In the genomic region with DNA sequence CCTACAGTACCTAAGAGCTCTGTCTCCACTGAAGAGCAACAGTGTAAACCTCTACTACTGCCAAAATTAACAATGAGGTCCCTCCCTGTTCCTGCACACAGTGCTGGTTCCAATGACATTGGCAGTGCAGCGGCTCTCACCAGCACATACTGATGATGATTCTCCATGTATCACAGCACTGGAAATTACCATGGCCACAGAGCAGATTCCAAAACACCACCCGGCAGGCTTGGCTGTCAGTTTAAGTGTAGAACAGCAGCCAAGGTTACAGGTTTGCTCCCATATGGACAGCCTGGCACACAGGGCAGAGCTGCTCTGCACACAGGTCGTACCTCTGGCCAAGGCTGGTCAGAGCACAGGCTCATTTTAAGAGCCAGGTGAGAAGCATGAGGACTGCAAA, we compare ENCODE assay signal across 16 mouse cellular contexts. TPM values are rescaled to one million over a fixed set of nuclear protein-coding genes. Genes with fewer than 3 reads are reported as not detected.
DNase-seq lines count a peak whose midpoint lies in the region; ATAC-seq and TF ChIP-seq lines count a peak whose summit lies in the region.
"Had no signal": no experiment of that assay in that cellular context is flagged by ENCODE, and none has a peak within 500 bp of the region (broad histone marks: within the 10 kb centered on the region; RNA-seq: fewer than 3 reads in every experiment).

No protein-coding gene starts in this region.

- H3K9me3 ChIP-seq in forebrain, embryonic 12.5 days, result no peaks in the 10 kb centered on the region
- H3K9me3 ChIP-seq: limb, embryonic 10.5 days; midbrain, embryonic 15.5 days; stomach, embryonic 15.5 days had no signal

- 14% methylated on average over 3 of the region's 3 CpGs for WGBS in cerebellum, adult 2 months
- WGBS in forebrain, embryonic 12.5 days, result 95% methylated on average over 3 of the region's 3 CpGs

- no peak overlapping the region for H3K4me2 ChIP-seq in forebrain, embryonic 12.5 days
- H3K4me2 ChIP-seq: liver, embryonic 11.5 days; midbrain, embryonic 15.5 days; stomach, embryonic 15.5 days had no signal

- no peak for ATAC-seq in forebrain, embryonic 12.5 days (ENCODE audit: low FRiP score)
- ATAC-seq: forebrain, embryonic 14.5 days; midbrain, embryonic 15.5 days had no signal

- H3K4me3 ChIP-seq in cerebellum, adult 2 months (replicated peaks; ENCODE audit: insufficient read depth, low read depth, low read length), result no peak overlapping the region
- H3K4me3 ChIP-seq in forebrain, embryonic 12.5 days (replicated peaks), result no peak overlapping the region
- H3K4me3 ChIP-seq: left cerebral cortex, adult 2 months; limb, embryonic 10.5 days; midbrain, embryonic 15.5 days; stomach, embryonic 15.5 days had no signal

- peaks cover 84% of the 10 kb centered on the region for H3K36me3 ChIP-seq in forebrain, embryonic 12.5 days (replicated peaks)
- H3K36me3 ChIP-seq: midbrain, embryonic 15.5 days had no signal

- no peak for TF ChIP-seq CTCF in cerebellum, adult 2 months (IDR thresholded peaks at IDR 0.05; ENCODE audit: borderline replicate concordance, insufficient read depth, low read depth, low read length)

- H3K9ac ChIP-seq in forebrain, embryonic 12.5 days, result no peak overlapping the region
- H3K9ac ChIP-seq: midbrain, embryonic 15.5 days; stomach, embryonic 15.5 days had no signal

- no peak for TF ChIP-seq POLR2A in cerebellum, adult 2 months (IDR thresholded peaks at IDR 0.05; ENCODE audit: borderline replicate concordance, insufficient read depth, low read length)

- H3K27ac ChIP-seq in cerebellum, adult 2 months (ENCODE audit: insufficient read depth, low read length), result peak overlapping the region; percentile 28
- no peak overlapping the region for H3K27ac ChIP-seq in forebrain, embryonic 12.5 days
- H3K27ac ChIP-seq: left cerebral cortex, adult 2 months; limb, embryonic 10.5 days; macrophage; midbrain, embryonic 15.5 days; stomach, embryonic 15.5 days had no signal

- H3K27me3 ChIP-seq in cerebellum, adult 2 months (ENCODE audit: control insufficient read depth, insufficient read depth, low read length), result no peaks in the 10 kb centered on the region
- no peaks in the 10 kb centered on the region for H3K27me3 ChIP-seq in forebrain, embryonic 12.5 days
- H3K27me3 ChIP-seq: midbrain, embryonic 15.5 days; stomach, embryonic 15.5 days had no signal

- peaks cover 8% of the 10 kb centered on the region; the same call in 1 of the 2 replicates for H3K4me1 ChIP-seq in cerebellum, adult 2 months (ENCODE audit: control insufficient read depth, insufficient read depth, low read length)
- H3K4me1 ChIP-seq in forebrain, embryonic 12.5 days, result no peaks in the 10 kb centered on the region
- H3K4me1 ChIP-seq: limb, embryonic 10.5 days; midbrain, embryonic 15.5 days; stomach, embryonic 15.5 days had no signal

- peak; percentile 22 for DNase-seq in layer of hippocampus, adult 9-11 months
- DNase-seq in layer of hippocampus, adult 11-12 months (ENCODE audit: low spot score), result no peak
- peak; percentile 71 to 86 for DNase-seq in cerebellum, adult 2 months
- DNase-seq in cerebellum, postnatal 25 days, result peak; percentile 77 to 79
- peak; percentile 31 to 43 for DNase-seq in heart, postnatal 36 days
- no peak for DNase-seq in right cerebral cortex, postnatal 25 days
- DNase-seq: kidney, postnatal 4 days; lung, adult 2 months had no signal

- intact Hi-C loops in heart, postnatal 36 days (cut with DNase I), result loop anchor here (5.0 kb wide), 1 partner anchor 293 kb away; no protein-coding TSS in a partner anchor

RNA-seq across cellular contexts. Expression of a gene that starts 8.3 kb away (rescaled TPM):
- polyA plus RNA-seq in cerebellum, adult 2 months (2012; rRNA removed), result 0.05 and 0.07 TPM in 2 replicates
- total RNA-seq in heart, postnatal 36 days (2021), result 1 to 10 TPM; 2.8 to 5.0 TPM
- polyA plus RNA-seq in forebrain, embryonic 12.5 days (2016; fragmentation: Nextera tagmentation; extraction: Ambion mirVana), result 153 and 164 TPM in 2 replicates

RNA-seq across cellular contexts. Expression of a gene that starts 48.5 kb away (rescaled TPM):
- 1.4 and 1.7 TPM in 2 replicates for polyA plus RNA-seq in cerebellum, adult 2 months (2012; rRNA removed)
- total RNA-seq in heart, postnatal 36 days (2021), result 10 to 100 TPM; 30.7 to 31.2 TPM
- polyA plus RNA-seq in forebrain, embryonic 12.5 days (2016; fragmentation: Nextera tagmentation; extraction: Ambion mirVana), result 2.8 and 3.3 TPM in 2 replicates

Comparison
In these comparisons a context has a peak if more than half of its experiments do, and no peak if none do; other contexts are left out.
1. DNase-seq: peak in layer of hippocampus, adult 9-11 months (single experiment), cerebellum, adult 2 months (2 of 2), cerebellum, postnatal 25 days (2 of 2) and heart, postnatal 36 days (2 of 2); none in layer of hippocampus, adult 11-12 months (single experiment) and right cerebral cortex, postnatal 25 days (single experiment).
2. RNA of a gene that starts 8.3 kb away (polyA plus RNA-seq): 153 to 164 TPM in forebrain, embryonic 12.5 days; 0.05 to 0.07 TPM in cerebellum, adult 2 months; every median in the first group is over 100 times any median in the second.